Mouse (Mus musculus) urinary bladder, postnatal 36 days (tissue): ENCODE results near the gene Tmem132b.
A peak's percentile ranks its signal among the peaks of the same experiment; 100 is the strongest.
"Not testable (repeated sequence)": the region's sequence is repeated elsewhere in the genome, so short reads cannot be mapped to it uniquely, and the experiment has no call there.

ENCODE experiments used
- DNase-seq, 2 experiments: peaks; one replicate each; pipeline ENCODE4 v3.0.0; 2022; ENCODE audit warnings: low spot score in 2 of 2, mixed read lengths in 1 of 2

Tmem132b gene

DNA sequence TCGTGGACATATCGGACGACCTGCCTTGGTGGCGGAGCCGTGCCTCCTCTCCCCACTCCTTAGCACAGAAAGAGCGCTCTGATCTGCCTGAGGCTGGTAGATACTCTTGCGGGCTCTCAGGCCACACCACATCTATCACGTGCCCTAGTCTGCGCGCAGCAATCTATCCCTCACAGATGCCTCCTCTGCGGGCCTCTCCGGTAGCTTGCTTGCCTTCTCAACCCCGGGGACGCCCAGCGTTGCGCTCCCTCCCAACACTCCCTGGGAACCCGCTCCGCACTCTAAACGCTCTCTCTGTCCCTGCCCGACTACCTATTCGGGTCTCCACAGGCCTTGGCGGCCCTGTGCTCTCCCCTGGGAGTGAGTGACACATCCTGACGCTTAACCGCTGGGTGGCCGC is at the start of gene Tmem132b:
Tmem132b (plus strand) TSS at position 141 of the 400 bp plus-strand sequence.
- no peak for DNase-seq

DNA sequence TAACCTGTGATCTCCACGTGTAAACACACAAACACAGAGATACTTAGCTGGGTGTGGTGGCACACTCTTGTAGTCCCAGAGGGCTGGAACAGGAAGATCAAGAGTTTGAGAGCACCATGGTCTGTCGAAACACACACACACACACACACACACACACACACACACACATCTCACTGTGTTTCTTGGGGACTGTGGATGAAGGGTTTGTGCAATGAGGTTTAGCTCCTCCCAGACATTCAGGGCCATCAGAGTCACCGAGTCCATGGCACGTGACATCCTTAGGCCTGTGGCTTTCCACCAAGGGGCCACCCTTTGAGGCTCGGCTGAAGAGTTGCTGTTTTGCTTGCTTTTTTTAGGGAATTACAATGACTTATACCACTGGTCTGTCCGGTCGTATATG is 49.1 kb upstream of the Tmem132b start:
- DNase-seq, result no peak

DNA sequence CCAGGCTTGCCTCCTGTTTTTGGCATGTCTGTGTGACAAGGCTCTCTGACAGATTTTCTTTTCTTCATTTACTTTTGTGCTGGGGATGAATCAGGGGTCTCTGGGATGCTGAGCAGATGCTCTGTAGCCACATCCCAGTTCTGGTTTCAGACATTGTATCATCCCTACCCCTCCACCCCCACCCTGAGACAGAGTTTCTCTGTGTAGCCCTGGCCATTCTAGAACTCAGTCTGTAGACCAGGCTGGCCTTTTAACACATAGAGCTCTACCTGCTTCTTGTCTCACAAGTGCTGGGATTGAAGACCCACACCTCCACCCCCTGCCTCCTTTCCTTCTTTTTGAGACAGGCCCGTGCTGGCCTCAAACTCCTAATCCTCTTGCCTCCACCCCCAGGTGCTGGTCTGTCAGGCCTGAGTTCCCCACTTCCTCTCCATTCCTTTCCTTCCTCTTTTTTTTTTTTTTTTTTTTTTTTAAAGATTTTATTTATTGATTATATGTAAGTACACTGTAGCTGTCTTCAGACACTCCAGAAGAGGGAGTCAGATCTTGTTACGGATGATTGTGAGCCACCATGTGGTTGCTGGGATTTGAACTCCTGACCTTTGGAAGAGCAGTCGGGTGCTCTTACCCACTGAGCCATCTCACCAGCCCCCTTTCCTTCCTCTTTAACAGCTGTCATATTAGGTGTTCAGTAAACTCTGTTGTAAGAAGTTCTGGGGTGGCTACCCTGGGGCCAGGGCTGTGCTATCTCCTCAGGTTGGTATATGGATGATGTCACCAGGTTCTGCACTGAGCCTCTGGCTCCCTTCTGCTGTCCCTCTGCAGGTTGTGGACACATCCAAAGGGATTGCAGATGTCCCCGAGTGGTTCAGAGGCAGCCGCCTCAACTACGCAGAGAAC is 47.6 kb upstream of the Tmem132b start:
- no peak for DNase-seq

DNA sequence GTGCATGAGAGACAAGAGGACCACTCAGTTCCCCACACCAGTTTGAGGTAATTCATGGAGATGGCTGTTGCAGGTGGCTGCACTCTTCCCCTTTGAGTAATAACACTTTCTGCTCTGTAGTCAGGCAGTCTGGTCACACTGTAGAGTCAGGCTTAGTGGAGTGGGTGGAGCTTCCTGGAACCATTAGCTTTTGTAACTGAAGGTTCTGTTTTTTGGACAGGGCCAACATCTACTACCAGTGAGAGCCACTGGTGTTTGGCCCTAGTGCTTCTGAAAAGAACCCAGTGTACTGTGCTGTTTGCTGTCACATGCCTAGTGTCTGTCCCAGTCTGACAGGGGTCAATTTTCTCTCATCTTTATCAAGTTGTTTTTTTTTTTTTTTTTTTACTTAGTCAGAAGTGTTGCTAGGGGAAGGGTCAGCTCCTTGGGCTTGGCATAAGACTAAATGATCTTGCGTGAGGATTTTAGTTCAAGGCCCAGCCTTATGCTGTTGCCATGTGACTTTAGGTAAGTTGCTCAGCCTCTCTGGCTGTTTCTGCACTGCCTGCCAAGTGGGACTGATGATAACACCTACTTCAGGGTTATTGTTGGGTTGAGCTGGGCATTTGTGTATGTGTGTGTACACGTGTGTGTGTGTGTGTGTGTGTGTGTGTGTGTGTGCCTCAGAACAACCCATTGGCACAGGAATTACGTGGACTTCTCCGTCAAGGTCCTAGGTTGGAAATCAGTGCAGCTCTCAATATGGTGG is 46.4 kb upstream of the Tmem132b start:
- DNase-seq, result no peak

- no peak for DNase-seq
Observed at GRCm38 (mm10) chr5:125486088-125486487, 45.5 kb upstream of the Tmem132b start.

- no peak for DNase-seq
Observed at GRCm38 (mm10) chr5:125487375-125488115, 44.0 kb upstream of the Tmem132b start.

DNA sequence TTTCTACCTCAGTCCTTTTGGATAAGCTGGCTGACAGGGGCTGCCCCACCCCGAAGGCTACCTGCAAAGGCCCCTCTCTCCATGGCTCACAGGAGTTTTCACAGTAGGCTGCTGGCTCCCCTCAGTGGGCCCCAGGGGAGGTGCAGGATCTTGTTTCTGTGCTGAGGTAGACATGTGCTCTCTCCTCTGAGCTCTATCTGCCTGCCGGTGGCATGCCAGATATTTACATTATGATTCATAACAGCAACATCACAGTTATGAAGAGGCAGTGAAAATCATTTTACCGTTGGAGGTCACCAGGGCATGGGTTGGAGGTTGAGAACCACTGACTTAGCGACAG is 43.5 kb upstream of the Tmem132b start:
- DNase-seq, result no peak

GRCm38 (mm10) chr5:125488953-125489352 is 42.6 kb upstream of the Tmem132b start:
- not testable (repeated sequence) for DNase-seq

- DNase-seq, result no peak
Observed at GRCm38 (mm10) chr5:125491107-125491506, 40.5 kb upstream of the Tmem132b start.

- DNase-seq, result no peak
Observed at GRCm38 (mm10) chr5:125492379-125493092, 39.0 kb upstream of the Tmem132b start.

- DNase-seq, result no peak
Observed at GRCm38 (mm10) chr5:125493093-125493423, 38.5 kb upstream of the Tmem132b start.

DNA sequence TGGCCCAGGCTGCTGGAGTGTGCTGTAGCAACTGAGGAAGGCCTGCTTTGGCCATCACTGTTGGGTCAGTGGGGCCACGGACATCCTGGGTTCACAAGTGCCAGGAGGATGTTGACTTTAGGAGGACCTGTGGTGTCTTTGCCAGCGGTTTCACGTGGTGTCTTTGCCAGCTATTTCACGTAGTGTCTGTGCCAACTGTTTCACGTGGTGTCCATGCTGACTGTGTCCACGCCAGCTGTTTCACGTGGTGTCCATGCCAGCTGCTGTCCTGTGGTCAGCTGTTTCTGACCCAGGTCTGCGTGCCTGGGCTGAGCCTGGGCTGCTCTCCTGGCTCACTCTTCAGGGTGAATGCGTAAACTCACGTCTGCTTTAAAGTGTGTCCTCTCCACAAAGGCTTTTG is 35.9 kb upstream of the Tmem132b start:
- DNase-seq, result peak in 1 of 2 experiments; percentile 61

DNA sequence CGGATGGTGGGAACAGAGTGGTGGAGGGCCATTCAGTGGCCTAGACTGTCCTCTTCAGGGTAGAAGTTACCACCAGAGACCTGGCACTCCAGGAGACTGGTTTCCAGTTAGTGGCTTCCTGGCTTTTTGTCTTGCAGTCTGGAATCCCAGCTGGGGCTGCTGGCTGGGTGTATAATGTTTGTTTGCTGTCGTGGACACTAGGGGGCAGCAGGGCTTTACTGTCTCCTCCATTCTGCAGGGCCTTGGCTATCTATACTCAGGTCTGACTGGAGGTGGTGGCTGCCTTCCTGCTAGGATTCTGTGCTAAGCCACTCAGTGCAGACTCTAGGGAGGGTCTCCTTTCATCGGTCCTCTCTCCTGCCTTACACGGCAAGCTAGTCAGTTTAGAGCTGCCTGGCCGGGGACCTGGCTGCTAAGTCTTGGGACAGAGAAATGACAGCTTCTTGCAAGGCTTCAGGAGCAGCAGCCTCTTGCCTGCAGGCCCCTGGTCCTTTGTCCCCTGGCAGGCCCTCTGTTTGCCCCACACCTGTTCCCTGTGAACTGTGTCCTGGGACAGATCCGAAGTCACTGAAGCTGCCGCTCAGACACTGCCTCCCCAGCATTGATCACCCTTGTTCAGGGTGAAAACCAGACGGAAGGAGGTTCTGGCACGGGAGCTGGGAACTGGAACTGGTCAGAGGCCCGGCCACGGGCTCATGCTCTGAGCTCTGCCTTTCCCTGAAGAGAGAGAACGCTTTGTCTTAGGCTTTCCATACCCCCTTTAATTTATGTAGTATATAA is 33.6 kb upstream of the Tmem132b start:
- DNase-seq, result no peak

DNA sequence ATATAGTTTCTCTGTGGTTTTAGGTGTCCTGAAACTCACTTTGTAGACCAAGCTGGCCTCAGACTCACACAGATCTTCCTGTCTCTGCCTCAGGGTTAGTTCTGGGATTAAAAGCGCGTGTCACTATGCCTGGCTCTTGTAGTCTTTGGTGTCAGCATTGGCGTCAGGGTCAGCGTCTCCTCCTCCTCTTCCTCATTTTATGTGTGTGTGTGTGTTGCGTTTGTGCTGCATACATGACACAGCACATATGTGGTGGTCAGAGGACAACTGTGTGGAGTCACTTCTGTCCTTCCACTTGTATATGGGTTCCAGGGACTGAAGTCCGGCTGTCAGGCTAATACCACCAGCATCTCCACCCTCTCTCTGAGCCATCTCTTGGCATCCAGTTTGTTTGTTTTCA is 30.1 kb upstream of the Tmem132b start:
- DNase-seq, result no peak

DNA sequence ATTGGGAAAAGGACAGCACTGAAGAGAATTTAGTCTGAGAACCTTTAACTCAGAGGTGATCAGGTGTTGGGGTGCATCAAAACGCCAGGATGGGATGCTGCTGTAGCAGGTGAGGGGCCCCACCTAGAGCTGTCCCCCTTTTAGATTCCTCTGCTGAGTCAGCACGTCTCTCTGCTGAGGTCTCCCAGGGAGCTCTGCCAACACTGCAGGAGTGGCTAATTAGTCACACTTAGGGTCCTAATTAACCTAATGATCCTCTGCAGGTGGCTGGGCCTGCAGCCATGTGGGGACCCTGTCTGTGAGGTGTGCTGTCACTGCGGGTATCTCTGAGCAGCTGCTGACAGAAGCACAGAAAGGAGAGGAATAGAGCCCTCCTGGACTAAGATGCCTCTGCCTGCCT is 29.4 kb upstream of the Tmem132b start:
- no peak for DNase-seq

DNA sequence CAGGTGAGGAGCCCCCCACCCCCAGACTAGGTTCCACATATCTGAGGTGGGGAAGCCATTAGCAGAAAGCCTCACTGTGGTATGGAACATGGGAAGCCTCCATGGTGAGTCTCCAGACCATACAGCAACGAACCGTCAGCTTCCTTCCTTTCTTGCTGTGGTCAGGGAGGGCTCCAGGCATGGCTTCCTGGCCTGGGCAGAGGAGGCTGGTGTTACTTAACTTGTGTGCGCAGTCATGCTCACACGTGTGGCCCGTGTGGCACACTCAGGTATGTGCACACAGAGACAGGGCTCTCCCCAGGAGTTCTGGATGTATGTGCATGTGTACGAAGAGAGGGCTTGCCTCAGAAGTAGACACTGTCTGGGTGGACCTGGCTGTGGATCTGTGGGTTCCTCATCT is 27.9 kb upstream of the Tmem132b start:
- no peak for DNase-seq

GRCm38 (mm10) chr5:125504692-125505091 is 26.9 kb upstream of the Tmem132b start:
- DNase-seq, result no peak

DNA sequence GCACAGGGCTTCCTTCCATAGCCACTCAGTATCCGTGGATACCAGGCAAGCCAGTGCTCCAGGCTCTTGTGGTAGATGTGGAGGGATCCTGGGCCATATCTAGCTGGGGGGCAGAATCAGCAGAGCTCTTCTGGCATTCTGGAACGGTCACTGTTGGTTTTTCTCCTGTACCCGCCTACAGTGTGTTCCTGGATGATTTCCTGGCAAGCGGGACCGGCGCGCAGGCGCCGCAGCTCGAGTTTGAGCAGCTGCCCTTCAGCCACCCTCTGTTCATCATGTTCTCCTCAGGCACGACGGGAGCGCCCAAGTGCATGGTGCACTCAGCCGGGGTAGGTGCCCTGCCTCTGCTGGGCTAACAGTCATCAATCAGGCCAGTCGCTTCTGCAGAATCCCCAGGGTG is 25.6 kb upstream of the Tmem132b start:
- no peak for DNase-seq

DNA sequence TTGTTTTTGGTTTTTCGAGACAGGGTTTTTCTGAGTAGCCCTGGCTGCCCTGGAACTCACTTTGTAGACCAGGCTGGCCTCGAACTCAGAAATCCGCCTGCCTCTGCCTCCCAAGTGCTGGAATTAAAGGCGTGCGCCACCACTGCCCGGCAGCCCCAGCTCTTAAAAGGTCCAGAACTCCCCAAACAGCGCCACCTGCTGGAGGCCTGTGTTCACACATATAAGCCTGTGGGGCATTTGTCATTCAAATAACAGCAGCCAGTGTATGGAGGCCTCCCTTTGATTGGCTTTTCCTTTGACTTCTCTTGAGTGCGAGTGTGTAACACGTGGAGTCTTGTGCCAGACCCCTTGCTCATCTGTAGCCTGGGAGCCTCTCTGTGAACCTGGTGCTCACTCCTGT is 24.0 kb upstream of the Tmem132b start:
- no peak for DNase-seq

- no peak for DNase-seq
Observed at GRCm38 (mm10) chr5:125508006-125508405, 23.6 kb upstream of the Tmem132b start.

GRCm38 (mm10) chr5:125509541-125509940 is 22.0 kb upstream of the Tmem132b start:
- DNase-seq, result no peak
